Mouse (Mus musculus) ovary, postnatal 10 days (tissue): ENCODE measurements around the gene Prima1.

ENCODE experiments used
- DNase-seq: peaks from one replicate; pipeline ENCODE4 v3.0.0; 2022; ENCODE audit warnings: low spot score

The Prima1 gene

DNA sequence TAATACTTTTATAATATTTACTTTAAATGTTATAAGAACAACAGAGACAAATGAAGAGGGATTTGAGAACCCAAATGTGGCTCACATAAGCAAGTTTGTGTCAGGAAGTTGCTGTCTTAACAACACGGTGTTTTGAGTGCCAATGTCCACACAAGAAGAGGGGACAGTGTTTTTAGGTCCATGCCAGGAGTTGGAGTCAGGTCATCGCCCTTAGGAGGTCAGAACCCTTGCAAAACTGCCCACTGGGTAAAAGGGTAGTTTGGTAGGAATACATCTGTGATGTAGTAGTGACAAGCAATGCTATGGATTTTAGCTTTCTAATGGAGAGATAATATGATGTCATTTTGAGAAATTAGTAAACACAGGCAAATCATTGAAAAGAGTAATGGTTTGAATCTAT is 91.7 kb downstream of the Prima1 start:
- no peak for DNase-seq
